Mouse (Mus musculus) inflammation-experienced regulatory T-cells, adult 6 months (primary cell): ENCODE measurements around the gene Slc17a9. TPM values are rescaled to one million over a fixed set of nuclear protein-coding genes. Genes with fewer than 3 reads are reported as not detected.

Experiments used
- ATAC-seq: one replicate; pipeline ENCODE4 v1.8.0; 2017
- polyA plus RNA-seq, 3 experiments: library from polyadenylated mRNA; unstranded; fragments of 100-300 nt; shearing (Covaris generic); gene quantifications; one replicate each; pipeline ENCODE4 v1.2.1; 2017

Slc17a9 gene
- polyA plus RNA-seq, 3 experiments from 2014 or later, result 31.7 to 86.8 (median 66.9) TPM

- no peak for ATAC-seq
Measured at GRCm38 (mm10) chr2:180755896-180756295, 30.8 kb downstream of the Slc17a9 start.

DNA sequence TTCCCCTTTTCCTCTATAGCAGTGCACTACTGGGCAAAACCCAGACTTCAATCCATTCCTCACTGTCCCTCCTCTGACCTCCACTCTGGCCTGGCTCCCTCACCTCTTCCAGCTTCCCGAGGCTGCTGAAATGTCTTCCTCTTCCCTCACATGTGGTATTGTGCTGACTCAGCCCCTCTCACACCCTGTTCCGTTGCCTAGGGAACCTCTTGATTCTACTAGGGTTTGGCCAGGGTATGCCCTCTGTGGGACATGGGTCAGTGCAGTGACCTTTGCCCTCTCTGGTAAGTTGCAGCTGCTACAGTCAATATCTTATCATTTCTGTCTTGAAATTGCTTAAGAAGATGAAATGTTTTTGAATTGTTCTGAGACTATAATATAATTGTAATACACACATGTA, 31.7 kb downstream of the Slc17a9 start:
- no peak for ATAC-seq

DNA sequence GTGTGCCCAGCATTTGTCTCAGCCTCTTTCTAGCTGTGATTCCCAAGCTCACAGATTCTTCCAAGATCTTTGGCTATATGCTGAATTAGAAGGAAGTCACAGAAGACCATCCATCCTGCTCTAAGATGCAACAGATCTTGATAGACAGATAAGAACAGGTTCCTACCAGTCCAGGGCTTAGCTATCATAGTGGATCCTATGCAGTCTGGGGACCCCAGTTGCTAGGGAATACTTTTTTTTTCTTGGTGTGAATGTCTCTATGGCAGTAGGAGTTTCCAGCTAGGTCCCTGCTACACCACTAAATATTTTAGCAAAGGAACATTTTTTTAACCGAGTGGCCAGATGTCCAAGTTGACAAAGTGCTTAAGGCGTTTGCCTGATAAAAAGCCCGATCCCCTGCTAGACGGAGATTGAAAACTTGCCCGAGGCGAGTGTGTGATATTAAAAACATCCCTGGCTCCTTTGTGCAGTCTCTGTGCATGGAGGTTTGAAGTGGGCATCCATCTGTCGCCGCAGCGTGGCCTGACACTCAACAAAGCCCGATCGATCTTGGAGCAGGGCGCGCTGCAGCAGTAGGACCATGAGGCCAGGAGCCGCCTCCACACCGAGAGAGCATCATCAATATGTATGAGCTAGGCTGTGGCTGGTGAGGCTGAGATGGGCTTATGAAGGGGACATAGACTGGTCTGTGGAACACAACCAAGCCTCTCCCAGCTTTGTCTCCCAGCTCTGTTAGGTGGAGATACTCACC, 33.6 kb downstream of the Slc17a9 start:
- ATAC-seq, result no peak

DNA sequence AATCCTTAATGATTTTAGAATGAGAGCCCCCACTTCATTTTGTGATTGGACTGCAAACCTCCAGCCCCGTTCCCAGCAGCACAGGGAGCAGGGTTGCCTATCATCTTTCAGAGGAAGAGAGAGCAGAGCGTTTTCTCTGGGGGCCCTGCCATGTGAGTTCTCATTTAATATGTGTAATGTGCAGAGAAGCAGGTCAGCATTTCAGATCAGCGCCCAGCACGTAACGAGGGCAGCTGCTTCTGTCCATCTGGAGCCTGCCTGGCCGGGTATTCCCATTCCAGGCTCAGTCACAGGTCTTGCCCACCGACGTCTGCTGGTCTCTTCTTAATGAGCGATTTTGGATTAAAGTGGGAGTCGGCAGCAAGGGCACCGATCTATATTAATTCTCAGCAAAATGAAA, 39.9 kb downstream of the Slc17a9 start:
- no peak for ATAC-seq

GRCm38 (mm10) chr2:180765713-180766112, 40.6 kb downstream of the Slc17a9 start:
- no peak for ATAC-seq

DNA sequence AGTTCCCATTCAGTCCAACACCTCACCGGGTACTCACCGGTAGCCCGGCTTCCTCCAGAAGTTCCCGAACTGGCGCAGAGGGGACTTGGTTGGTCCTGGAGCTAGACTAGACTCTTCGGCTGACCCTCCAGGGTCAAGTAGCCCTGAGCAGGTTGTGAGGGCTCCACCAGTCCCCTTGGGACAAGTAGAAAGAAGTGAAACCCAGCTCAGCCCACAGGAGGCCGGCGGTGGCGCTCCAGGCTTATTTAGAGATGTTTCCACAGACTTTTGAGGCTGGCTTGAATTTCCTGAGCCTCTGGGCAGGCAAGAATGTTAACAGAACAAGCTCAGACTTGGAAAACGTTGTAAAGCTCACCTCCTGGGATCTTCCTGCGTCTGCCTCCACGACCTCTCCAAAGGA, 50.2 kb downstream of the Slc17a9 start:
- no peak for ATAC-seq

- ATAC-seq, result no peak
Measured at GRCm38 (mm10) chr2:180775641-180776040, 50.6 kb downstream of the Slc17a9 start.

DNA sequence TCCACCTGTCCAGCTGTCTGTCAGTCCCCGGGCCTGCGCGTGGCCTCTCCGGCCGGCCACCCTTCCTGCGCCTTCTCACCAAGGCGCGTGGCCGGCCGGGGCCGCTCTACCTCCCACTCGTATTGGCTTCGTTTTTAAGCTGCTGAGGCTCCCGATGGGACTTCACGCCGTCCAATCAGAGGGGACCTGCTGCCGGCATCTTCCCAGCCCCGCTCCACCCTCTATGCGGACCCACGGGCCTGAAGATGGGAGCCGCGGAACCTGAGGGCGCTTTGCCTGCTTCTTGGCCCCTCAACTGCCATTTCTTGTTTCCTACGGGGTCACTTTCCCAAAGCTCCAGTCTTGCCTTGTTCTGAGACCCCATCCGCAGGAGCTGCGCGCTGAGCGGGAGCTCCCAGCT, 51.7 kb downstream of the Slc17a9 start, which contains the start of gene Bhlhe23:
Gene Bhlhe23 (minus strand): TSS at position 108 of the 400 bp plus-strand sequence.
- ATAC-seq, result no peak

- ATAC-seq, result peak; percentile 48
Measured at GRCm38 (mm10) chr2:180779226-180780104, 54.4 kb downstream of the Slc17a9 start.

GRCm38 (mm10) chr2:180780282-180780681, 55.2 kb downstream of the Slc17a9 start:
- ATAC-seq, result no peak

GRCm38 (mm10) chr2:180786732-180787131, 61.7 kb downstream of the Slc17a9 start:
- no peak for ATAC-seq

DNA sequence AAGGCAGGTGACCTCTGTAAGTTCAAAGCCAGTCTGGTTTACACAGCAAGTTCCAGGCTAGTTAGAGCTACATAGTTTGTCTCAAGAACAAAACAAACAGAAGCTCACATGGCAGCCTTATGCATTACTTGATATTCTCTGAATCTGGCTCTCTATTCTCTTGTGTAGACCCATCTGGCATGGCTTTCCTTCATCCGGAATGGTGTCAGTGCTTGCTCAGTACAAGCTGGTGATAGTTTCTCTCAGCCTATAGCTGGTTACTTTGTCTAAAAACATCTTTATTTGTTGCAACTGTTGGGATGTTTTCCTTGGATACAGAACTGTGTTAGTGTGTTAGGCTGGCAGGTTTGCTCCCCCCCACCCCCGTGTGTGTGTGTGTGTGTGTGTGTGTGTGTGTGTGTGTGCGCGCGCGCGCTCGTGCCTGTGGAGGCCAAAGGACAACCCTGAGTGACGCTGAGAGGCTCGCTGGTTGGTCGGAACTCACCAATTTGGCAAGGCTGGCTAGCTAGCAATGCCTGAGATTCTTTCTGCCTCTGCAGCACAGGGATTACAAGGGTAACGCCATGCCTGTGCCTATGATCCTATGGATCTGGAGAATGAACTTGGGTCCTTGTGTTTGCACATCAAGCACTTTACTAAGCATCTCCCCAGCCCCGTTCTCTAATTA, 62.6 kb downstream of the Slc17a9 start:
- no peak for ATAC-seq

DNA sequence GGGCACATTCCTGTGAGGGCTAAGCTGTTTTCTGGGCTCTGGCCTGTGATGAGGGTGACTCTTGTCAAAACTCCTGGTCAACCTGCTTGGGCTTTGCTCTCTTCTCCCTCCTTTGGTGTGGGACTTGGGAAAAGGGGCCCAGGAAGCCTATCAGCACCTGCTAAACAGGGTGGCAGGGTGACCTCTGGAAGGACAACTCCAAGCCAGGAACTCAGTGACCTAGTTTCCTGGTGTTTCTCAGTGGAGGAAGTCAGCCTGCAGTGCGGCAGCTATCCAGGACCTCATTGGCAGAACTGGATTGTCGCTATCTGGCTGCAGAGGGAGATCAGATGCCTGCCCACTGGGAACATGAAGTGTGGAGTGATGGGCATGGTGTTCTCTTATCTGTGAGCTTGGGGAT, 63.3 kb downstream of the Slc17a9 start:
- ATAC-seq, result no peak

GRCm38 (mm10) chr2:180788843-180789242, 63.8 kb downstream of the Slc17a9 start:
- no peak for ATAC-seq

DNA sequence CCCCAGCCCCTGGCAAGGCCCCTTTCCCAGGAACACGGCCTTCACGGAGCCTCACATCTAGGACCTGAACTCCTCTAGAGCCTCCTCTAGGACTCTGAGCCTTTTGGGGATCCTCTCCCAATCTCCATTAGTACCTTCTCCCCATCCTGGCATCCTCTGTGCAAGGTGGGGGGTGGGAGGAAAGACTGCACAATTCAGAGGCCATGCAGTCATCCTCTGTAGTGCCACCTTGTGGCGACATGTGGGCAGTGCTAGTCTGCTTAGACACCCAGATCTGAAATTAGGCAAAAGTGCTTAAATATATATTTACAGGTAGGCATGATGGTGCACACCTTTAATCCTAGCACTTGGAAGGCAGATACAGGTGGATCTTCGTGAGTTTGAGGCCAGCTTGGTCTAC, 66.6 kb downstream of the Slc17a9 start:
- ATAC-seq, result no peak

Other genes with a start within 250 kb of the Slc17a9 start
- not detected for gene Ntsr1, start 225.3 kb upstream of the Slc17a9 start, polyA plus RNA-seq
- 10 to 100 TPM; 15.8 to 28.5 (median 21.4) TPM for gene Mrgbp, start 144.0 kb upstream of the Slc17a9 start, polyA plus RNA-seq
- gene Ogfr, start 136.0 kb upstream of the Slc17a9 start, polyA plus RNA-seq, result 10 to 100 TPM; 11.2 to 19.9 (median 12.3) TPM
- gene Col9a3, start 127.5 kb upstream of the Slc17a9 start, polyA plus RNA-seq, result 1 to 10 TPM in 1 of 3 experiments, under 1 TPM in 2; 0.19 to 1.5 (median 0.87) TPM
- gene Tcfl5, start 82.6 kb upstream of the Slc17a9 start, polyA plus RNA-seq, result under 1 TPM in 1 of 3 experiments, not detected in 2; 0.28 TPM
- gene Dido1, start 15.3 kb upstream of the Slc17a9 start, polyA plus RNA-seq, result 10 to 100 TPM; 36.4 to 52.4 (median 45.3) TPM
- gene Gid8, start 15.1 kb upstream of the Slc17a9 start, polyA plus RNA-seq, result 10 to 100 TPM; 20.2 to 22.8 (median 22.4) TPM
- not detected for gene Bhlhe23, start 51.6 kb downstream of the Slc17a9 start, polyA plus RNA-seq
- gene Ythdf1, start 195.7 kb downstream of the Slc17a9 start, polyA plus RNA-seq, result 10 to 100 TPM in 2 of 3 experiments, 1 to 10 TPM in 1; 8.7 to 13.0 (median 10.2) TPM
- not detected for gene Birc7, start 203.8 kb downstream of the Slc17a9 start, polyA plus RNA-seq
- gene Nkain4, start 229.4 kb downstream of the Slc17a9 start, polyA plus RNA-seq, result not detected
- gene Arfgap1, start 242.0 kb downstream of the Slc17a9 start, polyA plus RNA-seq, result 10 to 100 TPM; 51.9 to 68.0 (median 52.9) TPM